Mouse (Mus musculus): ENCODE measurements around the gene Hsf4.

DNA sequence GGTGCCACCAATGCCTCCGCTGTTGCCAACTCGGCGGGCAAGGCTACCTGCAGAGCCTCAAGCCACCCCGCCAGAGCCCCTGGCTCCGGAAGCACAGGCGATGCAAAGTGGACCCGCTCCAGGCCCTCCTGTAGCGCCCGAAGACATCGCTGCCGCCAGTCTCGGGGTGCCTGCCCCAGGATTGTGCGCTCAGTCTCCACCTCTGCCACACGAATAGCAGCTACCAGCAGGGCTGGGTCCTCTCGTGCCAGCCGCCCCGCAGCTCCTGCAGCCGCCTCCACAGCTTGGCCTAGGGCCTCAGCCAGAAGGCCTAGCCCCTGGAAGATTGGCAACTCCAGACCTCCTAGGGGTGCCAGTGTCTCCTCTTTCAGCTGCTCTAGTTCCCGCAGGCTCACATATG lies 23.8 kb downstream of the Hsf4 start:
- TF ChIP-seq CTCF (IDR thresholded peaks at IDR 0.05): no peak
- TF ChIP-seq POLR2A (IDR thresholded peaks at IDR 0.05; ENCODE audit: insufficient read depth, low read depth, low read length): no peak
- no peak for TF ChIP-seq EP300 (IDR thresholded peaks at IDR 0.05; ENCODE audit: insufficient read depth, low read depth, low read length)
